ENCODE assay signal across 31 mouse cellular contexts in genomic region chr4:139960724-139961315, GRCm38 (mm10). TPM values are rescaled to one million over a fixed set of nuclear protein-coding genes. Genes with fewer than 3 reads are reported as not detected.
DNase-seq lines count a peak whose midpoint lies in the region; ATAC-seq and TF ChIP-seq lines count a peak whose summit lies in the region.
"Had no signal": no experiment of that assay in that cellular context is flagged by ENCODE, and none has a peak within 500 bp of the region (broad histone marks: within the 10 kb centered on the region; RNA-seq: fewer than 3 reads in every experiment).

No protein-coding gene starts in this region.

- H3K27me3 ChIP-seq in cerebellum, adult 2 months (ENCODE audit: control insufficient read depth, insufficient read depth, low read length) = no peaks in the 10 kb centered on the region
- no peaks in the 10 kb centered on the region for H3K27me3 ChIP-seq in liver, adult 2 months (ENCODE audit: control insufficient read depth, insufficient read depth, low read length)
- no peaks in the 10 kb centered on the region for H3K27me3 ChIP-seq in liver, embryonic 12.5 days (replicated peaks)
- H3K27me3 ChIP-seq in midbrain, embryonic 13.5 days = no peaks in the 10 kb centered on the region
- no peaks in the 10 kb centered on the region for H3K27me3 ChIP-seq in midbrain, embryonic 11.5 days (ENCODE audit: control insufficient read depth, insufficient read depth, low read length)
- H3K27me3 ChIP-seq in stomach, postnatal 0 days (ENCODE audit: control insufficient read depth, insufficient read depth, low read length) = no peaks in the 10 kb centered on the region
- H3K27me3 ChIP-seq: embryonic facial prominence, embryonic 12.5 days; liver, embryonic 15.5 days; megakaryocyte, embryonic 14.5 days; neural tube, embryonic 15.5 days; stomach, embryonic 15.5 days had no signal

- H3K9me3 ChIP-seq in liver, embryonic 12.5 days (replicated peaks) = 0 out of 2 replicates have a peak, but pooled peaks cover 4% of the 10 kb centered on the region
- no peaks in the 10 kb centered on the region for H3K9me3 ChIP-seq in midbrain, embryonic 13.5 days
- no peaks in the 10 kb centered on the region for H3K9me3 ChIP-seq in midbrain, embryonic 11.5 days (ENCODE audit: control insufficient read depth, low read length)
- no peaks in the 10 kb centered on the region for H3K9me3 ChIP-seq in stomach, postnatal 0 days (ENCODE audit: control insufficient read depth, low read length)
- H3K9me3 ChIP-seq: embryonic facial prominence, embryonic 12.5 days; liver, embryonic 15.5 days; neural tube, embryonic 15.5 days; stomach, embryonic 15.5 days had no signal

- TF ChIP-seq POLR2A in cerebellum, adult 2 months (IDR thresholded peaks at IDR 0.05; ENCODE audit: borderline replicate concordance, insufficient read depth, low read length) = no peak
- TF ChIP-seq POLR2A in liver, adult 2 months (IDR thresholded peaks at IDR 0.05; ENCODE audit: extremely low read depth, insufficient read depth, low read length) = no peak

- H3K36me3 ChIP-seq in liver, adult 2 months (ENCODE audit: control insufficient read depth, insufficient read depth, low read length) = no peaks in the 10 kb centered on the region
- H3K36me3 ChIP-seq in liver, embryonic 12.5 days = no peaks in the 10 kb centered on the region
- H3K36me3 ChIP-seq in midbrain, embryonic 13.5 days = no peaks in the 10 kb centered on the region
- H3K36me3 ChIP-seq in midbrain, embryonic 11.5 days (ENCODE audit: control insufficient read depth, insufficient read depth, low read length) = no peaks in the 10 kb centered on the region
- no peaks in the 10 kb centered on the region for H3K36me3 ChIP-seq in stomach, postnatal 0 days (ENCODE audit: control insufficient read depth, insufficient read depth, low read length)
- H3K36me3 ChIP-seq: embryonic facial prominence, embryonic 12.5 days; liver, embryonic 15.5 days; neural tube, embryonic 15.5 days; stomach, embryonic 15.5 days had no signal

- TF ChIP-seq CTCF in cerebellum, adult 2 months (IDR thresholded peaks at IDR 0.05; ENCODE audit: borderline replicate concordance, insufficient read depth, low read depth, low read length) = no peak
- TF ChIP-seq CTCF in liver, adult 2 months (IDR thresholded peaks at IDR 0.05; ENCODE audit: low read depth, low read length) = no peak
- TF ChIP-seq CTCF in stomach, postnatal 0 days (IDR thresholded peaks at IDR 0.05; ENCODE audit: low read depth) = no peak

- H3K9ac ChIP-seq in liver, adult 2 months (ENCODE audit: low read depth, low read length) = no peak overlapping the region
- no peak overlapping the region for H3K9ac ChIP-seq in liver, embryonic 12.5 days
- no peak overlapping the region for H3K9ac ChIP-seq in midbrain, embryonic 13.5 days (replicated peaks)
- no peak overlapping the region for H3K9ac ChIP-seq in midbrain, embryonic 11.5 days (ENCODE audit: low read length)
- H3K9ac ChIP-seq in stomach, postnatal 0 days (ENCODE audit: low read length) = no peak overlapping the region
- H3K9ac ChIP-seq: embryonic facial prominence, embryonic 12.5 days; liver, embryonic 15.5 days; neural tube, embryonic 15.5 days; stomach, embryonic 15.5 days had no signal

- no peak for ATAC-seq in liver, embryonic 12.5 days
- no peak for ATAC-seq in midbrain, embryonic 13.5 days
- no peak for ATAC-seq in midbrain, embryonic 11.5 days (ENCODE audit: low FRiP score)
- ATAC-seq in stomach, postnatal 0 days (ENCODE audit: low FRiP score, low TSS enrichment) = 0 out of 2 replicates have a peak, but pooled peaks have one; percentile 29
- ATAC-seq: CD4-positive, CD25-positive, alpha-beta regulatory T cell, adult 4 months; forebrain, embryonic 16.5 days; intestine, postnatal 0 days had no signal

- no peak for TF ChIP-seq EP300 in stomach, postnatal 0 days (optimal IDR thresholded peaks at IDR 0.05)

- 36% methylated on average over 10 of the region's 10 CpGs for WGBS in cerebellum, adult 2 months
- WGBS in liver, adult 2 months = 23% methylated on average over 10 of the region's 10 CpGs
- 73% methylated on average over 10 of the region's 10 CpGs for WGBS in liver, embryonic 12.5 days (ENCODE audit: insufficient replicate concordance)
- WGBS in midbrain, embryonic 13.5 days = 88% methylated on average over 10 of the region's 10 CpGs
- WGBS in midbrain, embryonic 11.5 days = 92% methylated on average over 10 of the region's 10 CpGs
- WGBS in stomach, postnatal 0 days = 61% methylated on average over 10 of the region's 10 CpGs

- H3K4me2 ChIP-seq in liver, embryonic 12.5 days = no peak overlapping the region
- no peak overlapping the region for H3K4me2 ChIP-seq in midbrain, embryonic 13.5 days (replicated peaks)
- no peak overlapping the region for H3K4me2 ChIP-seq in midbrain, embryonic 11.5 days
- no peak overlapping the region for H3K4me2 ChIP-seq in stomach, postnatal 0 days (replicated peaks; ENCODE audit: low read depth)
- H3K4me2 ChIP-seq: embryonic facial prominence, embryonic 12.5 days; heart, embryonic 11.5 days; liver, embryonic 15.5 days; neural tube, embryonic 15.5 days; stomach, embryonic 15.5 days had no signal

- peak; percentile 53 to 61 for DNase-seq in cerebellum, postnatal 10 days
- DNase-seq in cerebellum, adult 2 months = no peak
- peak; percentile 77 for DNase-seq in liver, adult 2 months (ENCODE audit: extremely low read depth, low read depth, low spot score)
- no peak for DNase-seq in midbrain, embryonic 11.5 days (ENCODE audit: low spot score, missing footprints)
- DNase-seq in stomach, postnatal 0 days (ENCODE audit: low spot score) = no peak
- DNase-seq: cerebellum, adult 8-10 months; cerebellum, postnatal 36 days; gastrocnemius, adult 2 months; gastrocnemius, postnatal 36 days; heart, adult 18-20 months; heart, postnatal 36 days; kidney, adult 9 months; kidney, postnatal 10 days; layer of hippocampus, postnatal 36 days; left cerebral cortex, postnatal 4 days; lung, postnatal 4 days; retina, postnatal 1 day; right cerebral cortex, postnatal 14 days; thymus, adult 2 months; thymus, postnatal 36 days had no signal

- H3K27ac ChIP-seq in cerebellum, adult 2 months (ENCODE audit: insufficient read depth, low read length) = no peak overlapping the region
- H3K27ac ChIP-seq in liver, adult 2 months (replicated peaks; ENCODE audit: insufficient read depth, low read depth, low read length) = peak overlapping the region; percentile 23; the same call in 1 of the 2 replicates
- no peak overlapping the region for H3K27ac ChIP-seq in liver, embryonic 12.5 days
- peak overlapping the region; percentile 51; the same call in 1 of the 2 replicates for H3K27ac ChIP-seq in midbrain, embryonic 13.5 days
- no peak overlapping the region for H3K27ac ChIP-seq in midbrain, embryonic 11.5 days (ENCODE audit: low read depth, low read length)
- H3K27ac ChIP-seq in stomach, postnatal 0 days (replicated peaks) = no peak overlapping the region
- H3K27ac ChIP-seq: embryonic facial prominence, embryonic 12.5 days; gastrocnemius, adult 2 months; liver, embryonic 15.5 days; neural tube, embryonic 15.5 days; stomach, embryonic 15.5 days had no signal

- H3K79me2 ChIP-seq in liver, adult 2 months (ENCODE audit: control insufficient read depth, insufficient read depth, low read length) = no peaks in the 10 kb centered on the region

- H3K4me1 ChIP-seq in cerebellum, adult 2 months (ENCODE audit: control insufficient read depth, insufficient read depth, low read length) = no peaks in the 10 kb centered on the region
- H3K4me1 ChIP-seq in liver, adult 2 months (ENCODE audit: control insufficient read depth, insufficient read depth, low read length) = peaks cover 29% of the 10 kb centered on the region
- H3K4me1 ChIP-seq in liver, embryonic 12.5 days = no peaks in the 10 kb centered on the region
- H3K4me1 ChIP-seq in midbrain, embryonic 13.5 days (replicated peaks) = peaks cover 11% of the 10 kb centered on the region
- no peaks in the 10 kb centered on the region for H3K4me1 ChIP-seq in midbrain, embryonic 11.5 days (ENCODE audit: control insufficient read depth, insufficient read depth, low read length)
- no peaks in the 10 kb centered on the region for H3K4me1 ChIP-seq in stomach, postnatal 0 days (replicated peaks; ENCODE audit: control insufficient read depth, insufficient read depth)
- H3K4me1 ChIP-seq: embryonic facial prominence, embryonic 12.5 days; liver, embryonic 15.5 days; megakaryocyte, embryonic 14.5 days; stomach, embryonic 15.5 days had no signal

- no peak overlapping the region for H3K4me3 ChIP-seq in cerebellum, adult 2 months (replicated peaks; ENCODE audit: insufficient read depth, low read depth, low read length)
- H3K4me3 ChIP-seq in liver, adult 2 months (ENCODE audit: insufficient read depth, low read depth, low read length) = no peak overlapping the region
- no peak overlapping the region for H3K4me3 ChIP-seq in liver, embryonic 12.5 days
- no peak overlapping the region for H3K4me3 ChIP-seq in midbrain, embryonic 13.5 days (replicated peaks)
- no peak overlapping the region for H3K4me3 ChIP-seq in midbrain, embryonic 11.5 days (ENCODE audit: low read depth, low read length)
- no peak overlapping the region for H3K4me3 ChIP-seq in stomach, postnatal 0 days (ENCODE audit: low read depth, low read length)
- H3K4me3 ChIP-seq: embryonic facial prominence, embryonic 12.5 days; gastrocnemius, adult 2 months; liver, embryonic 15.5 days; megakaryocyte, embryonic 14.5 days; neural tube, embryonic 15.5 days; stomach, embryonic 15.5 days had no signal

RNA-seq across cellular contexts. Expression of gene Klhdc7a, which starts 7.0 kb away (rescaled TPM):
- 4.3 and 4.8 TPM in 2 replicates for polyA plus RNA-seq in cerebellum, adult 2 months (2012; rRNA removed)
- total RNA-seq in liver, adult 2 months (2014; rRNA removed) = 5.2 and 6.8 TPM in 2 replicates
- 4.4 and 7.8 TPM in 2 replicates for polyA plus RNA-seq in liver, adult 2 months (2012; rRNA removed)
- 0.06 and 0.10 TPM in 2 replicates for polyA plus RNA-seq in liver, embryonic 12.5 days (2016; fragmentation: Nextera tagmentation; extraction: Ambion mirVana)
- polyA plus RNA-seq in midbrain, embryonic 13.5 days (2015; fragmentation: Nextera tagmentation; extraction: Ambion mirVana) = 0.46 and 0.58 TPM in 2 replicates
- 0.10 and 0.17 TPM in 2 replicates for polyA plus RNA-seq in midbrain, embryonic 11.5 days (2014; fragmentation: Nextera tagmentation; extraction: Ambion mirVana)
- 1.6 and 1.7 TPM in 2 replicates for polyA plus RNA-seq in stomach, postnatal 0 days (2015; fragmentation: Nextera tagmentation; extraction: Ambion mirVana)

Comparison
In these comparisons a context has a peak if more than half of its experiments do, and no peak if none do; other contexts are left out.
1. DNase-seq: peak in cerebellum, postnatal 10 days (2 of 2) and liver, adult 2 months (single experiment); none in cerebellum, adult 2 months (0 of 2), midbrain, embryonic 11.5 days (single experiment) and stomach, postnatal 0 days (single experiment).
2. H3K27ac ChIP-seq: peak in liver, adult 2 months (single experiment) and midbrain, embryonic 13.5 days (single experiment); none in cerebellum, adult 2 months (single experiment), liver, embryonic 12.5 days (single experiment), midbrain, embryonic 11.5 days (single experiment) and stomach, postnatal 0 days (single experiment).